Mouse (Mus musculus) heart, embryonic 13.5 days (tissue): ENCODE measurements at regions not wholly inside any gene's neighbourhood (a gene's known extent, or its start where the extent isn't known, plus 50 kb on each side); places are given as distances from the start of the nearest gene placed in this dataset.

Source experiments
- ATAC-seq: fragments of 200-750 bp; cut with Nextera tagmentation; 2 replicates; pipeline ENCODE4 v1.8.0; 2017; ENCODE audit warnings: moderate TSS enrichment; ENCODE audit not compliant: insufficient number of reproducible peaks, low FRiP score, low TSS enrichment; ENCODE audit errors: extremely low read depth
- H3K27ac ChIP-seq: fragments of 300-500 bp; sonication (generic); replicated peaks from 2 replicates; pipeline ENCODE4 v1.5.1; 2015; ENCODE audit warnings: moderate library complexity, mild to moderate bottlenecking, inconsistent platforms
- H3K27me3 ChIP-seq: fragments of 300-500 bp; sonication (generic); replicated peaks from 2 replicates; pipeline ENCODE4 v1.6.1; 2015; ENCODE audit warnings: mild to moderate bottlenecking, inconsistent platforms
- H3K36me3 ChIP-seq: fragments of 300-500 bp; sonication (generic); 2 replicates; pipeline ENCODE4 v1.6.1; 2015; ENCODE audit warnings: mild to moderate bottlenecking, inconsistent platforms
- H3K4me1 ChIP-seq: fragments of 300-500 bp; sonication (generic); 2 replicates; pipeline ENCODE4 v1.6.1; 2015; ENCODE audit warnings: inconsistent platforms
- H3K4me2 ChIP-seq: fragments of 300-500 bp; sonication (generic); 2 replicates; pipeline ENCODE4 v1.6.1; 2015; ENCODE audit warnings: inconsistent platforms, mild to moderate bottlenecking, moderate library complexity
- H3K4me3 ChIP-seq: fragments of 300-500 bp; sonication (generic); 2 replicates; pipeline ENCODE4 v1.5.1; 2015; ENCODE audit warnings: moderate library complexity, mild to moderate bottlenecking, inconsistent platforms
- H3K9ac ChIP-seq: fragments of 300-500 bp; sonication (generic); 2 replicates; pipeline ENCODE4 v1.6.1; 2015; ENCODE audit warnings: inconsistent platforms, mild to moderate bottlenecking, moderate library complexity
- H3K9me3 ChIP-seq: fragments of 300-500 bp; sonication (generic); 2 replicates; pipeline ENCODE4 v1.6.1; 2016; ENCODE audit warnings: inconsistent platforms
- WGBS: fragments of 180-500 bp; shearing (Covaris S2); methylation state at CpG from one replicate; pipeline ENCODE4 v1.1.7; 2015; ENCODE audit warnings: mixed read lengths; 5-methylcytosine and 5-hydroxymethylcytosine counted together

- WGBS, result 11% methylated on average over 6 of the region's 6 CpGs
These were observed 57.2 kb downstream of the Lao1 start for GRCm38 (mm10) chr4:119018573-119018972.

GRCm38 (mm10) chr4:119019013-119019781, 57.8 kb downstream of the Lao1 start:
- Histone ChIP-seq H3K4me1 (peaks cover 62% of the 10 kb centered on the region), H3K4me3 (no peak overlapping the region; the same call in 1 of the 2 replicates), H3K27me3 (no peaks in the 10 kb centered on the region), H3K9me3 (no peaks in the 10 kb centered on the region), H3K27ac (peak overlapping the region; percentile 97), H3K36me3 (no peaks in the 10 kb centered on the region), H3K9ac (peak overlapping the region; percentile 44), H3K4me2 (peak overlapping the region; percentile 45)
- peak; percentile 72 for ATAC-seq
- 21% methylated on average over 12 of the region's 12 CpGs for WGBS

More at GRCm38 (mm10) chr4:119018573-119018972, 57.2 kb downstream of the Lao1 start:
- H3K36me3 ChIP-seq, result no peaks in the 10 kb centered on the region
- H3K9me3 ChIP-seq, result no peaks in the 10 kb centered on the region
- peaks cover 62% of the 10 kb centered on the region for H3K4me1 ChIP-seq
- peak overlapping the region; percentile 44; the same call in 1 of the 2 replicates for H3K9ac ChIP-seq
- no peak overlapping the region for H3K4me3 ChIP-seq
- no peaks in the 10 kb centered on the region for H3K27me3 ChIP-seq
- H3K4me2 ChIP-seq, result peak overlapping the region; percentile 45
- peak; percentile 29 for ATAC-seq
- H3K27ac ChIP-seq, result peak overlapping the region; percentile 97

DNA sequence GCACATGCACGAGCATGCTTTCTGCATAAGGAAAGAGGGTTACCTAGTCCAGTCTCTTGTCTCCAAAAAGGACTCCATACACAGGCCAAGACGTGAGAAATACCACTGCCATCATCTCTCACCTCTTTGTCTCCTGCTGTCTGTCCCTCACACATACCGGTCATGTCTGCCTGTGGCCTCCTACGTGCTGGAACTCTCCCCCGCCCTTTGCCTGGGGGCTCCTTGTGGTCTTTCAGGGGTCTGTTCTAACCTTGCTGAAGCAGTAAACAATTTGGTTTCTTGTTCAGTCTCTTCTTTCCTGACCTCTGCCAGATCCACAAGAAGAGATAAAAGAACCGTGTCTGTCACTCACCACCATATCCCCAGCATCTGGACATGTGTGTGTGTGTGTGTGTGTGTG, 61.0 kb downstream of the Lao1 start:
- Histone ChIP-seq H3K9me3 (no peaks in the 10 kb centered on the region), H3K27ac (peak overlapping the region; percentile 97), H3K36me3 (no peaks in the 10 kb centered on the region), H3K4me2 (peak overlapping the region; percentile 24; the same call in 1 of the 2 replicates), H3K9ac (peak overlapping the region; percentile 64), H3K4me1 (peaks cover 57% of the 10 kb centered on the region), H3K27me3 (no peaks in the 10 kb centered on the region), H3K4me3 (no peak overlapping the region; the same call in 1 of the 2 replicates)
- 20% methylated on average over 6 of the region's 6 CpGs for WGBS
- ATAC-seq, result no peak

DNA sequence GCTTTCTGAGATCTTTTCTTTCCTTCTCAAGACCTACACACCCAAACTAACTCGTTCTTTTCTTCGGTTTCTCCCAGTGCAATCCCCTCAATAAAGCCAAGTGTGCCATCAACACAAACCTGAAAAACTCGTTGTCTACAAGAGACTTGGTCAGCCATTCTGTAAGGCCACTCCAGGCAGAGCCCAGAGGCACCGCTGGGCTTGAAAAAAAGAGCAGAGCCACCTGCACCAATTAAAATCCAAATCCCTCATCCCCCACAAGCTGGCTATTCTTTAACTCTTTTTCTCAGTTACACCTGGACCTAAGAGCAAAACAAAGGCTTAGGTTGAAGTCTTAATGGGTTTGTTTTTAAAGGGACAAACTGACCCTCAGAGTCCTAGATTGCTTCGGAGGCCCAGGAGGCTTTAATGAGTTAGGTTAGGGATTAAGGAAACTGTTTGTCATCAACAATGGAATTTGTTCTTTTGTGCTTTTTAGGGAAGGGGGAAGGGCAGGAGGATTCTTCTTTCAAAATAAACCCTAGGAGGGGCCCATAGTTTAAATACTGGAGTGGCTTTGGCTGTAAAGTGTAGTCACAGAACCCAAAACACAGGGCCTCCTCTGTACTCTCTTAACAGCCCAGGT, 65.0 kb downstream of the Lao1 start:
- H3K4me2 ChIP-seq, result no peak overlapping the region
- H3K4me3 ChIP-seq, result no peak overlapping the region
- 44% methylated on average over 5 of the region's 5 CpGs for WGBS
- no peak overlapping the region for H3K27ac ChIP-seq
- H3K4me1 ChIP-seq, result peaks cover 58% of the 10 kb centered on the region
- ATAC-seq, result no peak
- no peak overlapping the region; the same call in 1 of the 2 replicates for H3K9ac ChIP-seq
- H3K27me3 ChIP-seq, result no peaks in the 10 kb centered on the region
- no peaks in the 10 kb centered on the region for H3K9me3 ChIP-seq
- H3K36me3 ChIP-seq, result no peaks in the 10 kb centered on the region

DNA sequence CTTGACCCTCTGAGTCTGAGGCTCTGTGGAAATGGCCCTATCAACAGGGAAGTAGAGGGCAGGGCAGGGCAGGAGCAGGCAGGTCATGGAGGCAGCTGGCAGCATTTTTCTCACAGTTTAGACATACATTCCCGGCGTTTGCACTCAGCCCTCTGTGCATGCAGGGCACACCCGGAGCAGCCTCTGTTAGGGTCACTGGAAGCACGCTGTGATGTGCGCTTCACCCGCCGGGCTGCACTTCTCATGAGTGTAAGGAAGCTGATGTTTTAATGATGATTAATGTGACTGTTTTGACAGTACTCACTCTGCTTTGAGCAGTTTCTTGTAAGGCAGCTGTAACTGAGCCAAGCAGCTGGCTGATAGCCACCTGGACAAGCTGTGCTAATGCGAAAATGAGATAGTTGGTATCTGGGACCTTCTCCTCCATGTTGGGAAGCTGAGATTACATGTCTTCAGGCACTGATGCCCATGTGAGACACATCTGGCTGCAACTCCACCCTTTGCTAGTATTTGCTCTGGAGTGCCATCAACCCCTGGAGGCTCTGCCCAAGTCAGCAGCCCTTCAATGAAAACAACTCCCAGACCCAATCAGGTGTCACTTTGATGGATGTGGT, 66.9 kb downstream of the Lao1 start:
- H3K9me3 ChIP-seq, result no peaks in the 10 kb centered on the region
- peak overlapping the region; percentile 15; the same call in 1 of the 2 replicates for H3K4me2 ChIP-seq
- H3K27me3 ChIP-seq, result no peaks in the 10 kb centered on the region
- H3K4me3 ChIP-seq, result no peak overlapping the region
- 32% methylated on average over 8 of the region's 8 CpGs for WGBS
- no peaks in the 10 kb centered on the region for H3K36me3 ChIP-seq
- peak overlapping the region; percentile 51 for H3K27ac ChIP-seq
- H3K4me1 ChIP-seq, result peaks cover 46% of the 10 kb centered on the region
- peak overlapping the region; percentile 50 for H3K9ac ChIP-seq
- ATAC-seq, result peak; percentile 46; the same call in 1 of the 2 replicates

GRCm38 (mm10) chr4:119029091-119029490, 67.7 kb downstream of the Lao1 start:
- H3K9ac ChIP-seq, result 0 out of 2 replicates have a peak overlapping the region, but pooled peaks have one; percentile 14
- no peak for ATAC-seq
- peak overlapping the region; percentile 15; the same call in 1 of the 2 replicates for H3K4me2 ChIP-seq
- H3K27me3 ChIP-seq, result no peaks in the 10 kb centered on the region
- H3K36me3 ChIP-seq, result no peaks in the 10 kb centered on the region
- no peaks in the 10 kb centered on the region for H3K9me3 ChIP-seq
- peaks cover 46% of the 10 kb centered on the region for H3K4me1 ChIP-seq
- no peak overlapping the region for H3K4me3 ChIP-seq
- WGBS, result 51% methylated on average over 7 of the region's 7 CpGs
- peak overlapping the region; percentile 53 for H3K27ac ChIP-seq

DNA sequence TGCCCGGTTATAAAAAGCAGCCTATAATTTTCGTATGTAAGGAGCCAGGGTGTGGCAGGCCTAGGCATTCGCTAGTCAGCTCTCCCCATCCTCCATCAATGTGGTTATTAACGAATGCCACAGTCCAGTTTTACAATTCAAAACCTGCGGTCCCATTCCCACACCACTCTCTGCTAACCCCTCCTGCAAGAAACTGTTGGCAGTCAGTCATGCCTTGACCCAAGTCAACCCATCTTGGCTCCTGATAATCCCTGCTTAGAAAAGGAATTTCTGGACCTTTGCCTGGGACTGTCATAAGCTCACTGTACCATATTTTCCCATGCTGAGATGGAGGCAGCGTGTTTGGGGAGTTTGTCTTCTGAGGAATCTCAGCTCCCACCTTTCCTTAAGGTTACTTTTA, 68.4 kb downstream of the Lao1 start:
- WGBS, result 63% methylated on average over 6 of the region's 6 CpGs
- Histone ChIP-seq H3K4me3 (no peak overlapping the region), H3K27me3 (no peaks in the 10 kb centered on the region), H3K27ac (peak overlapping the region; percentile 53; the same call in 1 of the 2 replicates), H3K9ac (0 out of 2 replicates have a peak overlapping the region, but pooled peaks have one; percentile 14), H3K4me2 (no peak overlapping the region), H3K9me3 (no peaks in the 10 kb centered on the region), H3K4me1 (peaks cover 46% of the 10 kb centered on the region), H3K36me3 (no peaks in the 10 kb centered on the region)
- no peak for ATAC-seq

DNA sequence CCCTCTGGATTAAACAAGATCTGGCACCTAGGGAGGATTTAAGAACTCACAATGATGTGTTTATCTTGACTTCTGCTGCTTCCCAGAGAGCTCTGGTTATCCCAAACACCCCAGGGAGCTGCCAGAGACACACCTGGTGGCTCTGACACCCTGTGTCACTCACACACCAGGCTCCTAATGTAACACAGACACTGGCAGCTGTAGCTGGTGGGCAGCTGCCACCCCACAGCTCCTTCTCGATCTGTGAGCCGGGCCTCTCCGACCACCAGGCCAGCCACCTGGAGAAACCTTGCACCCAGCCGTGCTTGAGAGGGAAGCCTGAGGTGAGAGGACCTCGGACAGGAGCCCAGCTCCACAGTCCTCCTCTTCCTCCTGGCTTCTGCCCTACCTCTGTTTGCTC, 69.5 kb downstream of the Lao1 start:
- H3K4me2 ChIP-seq, result no peak overlapping the region
- H3K9ac ChIP-seq, result peak overlapping the region; percentile 52; the same call in 1 of the 2 replicates
- peaks cover 46% of the 10 kb centered on the region for H3K4me1 ChIP-seq
- no peaks in the 10 kb centered on the region for H3K9me3 ChIP-seq
- H3K36me3 ChIP-seq, result no peaks in the 10 kb centered on the region
- H3K27me3 ChIP-seq, result no peaks in the 10 kb centered on the region
- no peak overlapping the region for H3K4me3 ChIP-seq
- 46% methylated on average over 5 of the region's 5 CpGs for WGBS
- no peak for ATAC-seq
- H3K27ac ChIP-seq, result no peak overlapping the region; the same call in 1 of the 2 replicates

GRCm38 (mm10) chr4:119033006-119033405, 71.6 kb downstream of the Lao1 start:
- H3K4me3 ChIP-seq, result no peak overlapping the region
- no peaks in the 10 kb centered on the region for H3K9me3 ChIP-seq
- no peaks in the 10 kb centered on the region for H3K27me3 ChIP-seq
- H3K27ac ChIP-seq, result no peak overlapping the region
- H3K36me3 ChIP-seq, result no peaks in the 10 kb centered on the region
- H3K9ac ChIP-seq, result no peak overlapping the region
- no peak overlapping the region for H3K4me2 ChIP-seq
- no peak for ATAC-seq
- H3K4me1 ChIP-seq, result peaks cover 51% of the 10 kb centered on the region
- WGBS, result 69% methylated on average over 4 of the region's 4 CpGs

DNA sequence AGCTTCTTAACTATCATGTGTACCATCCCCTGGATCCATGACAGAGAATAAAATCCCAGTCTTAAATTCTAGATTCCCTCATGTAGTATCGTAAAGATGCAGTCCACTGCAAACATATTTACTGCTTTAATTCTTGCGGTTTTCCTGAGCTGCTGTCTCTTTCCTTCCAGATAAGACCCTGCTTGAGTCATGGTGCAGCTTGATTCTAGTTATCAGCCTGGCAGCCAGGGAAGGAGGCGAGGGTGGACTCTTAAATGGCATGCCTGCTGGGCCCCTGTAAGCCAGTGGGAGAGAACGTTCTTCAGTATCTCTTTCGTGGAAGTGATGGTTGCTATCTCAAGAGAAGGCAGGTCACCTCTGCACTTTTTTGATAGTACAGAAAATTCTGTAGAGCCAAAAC, 71.9 kb upstream of the Slc2a1 start:
- no peak overlapping the region for H3K9ac ChIP-seq
- H3K27ac ChIP-seq, result 0 out of 2 replicates have a peak overlapping the region, but pooled peaks have one; percentile 2
- H3K4me2 ChIP-seq, result no peak overlapping the region
- H3K9me3 ChIP-seq, result no peaks in the 10 kb centered on the region
- no peak for ATAC-seq
- peaks cover 20% of the 10 kb centered on the region for H3K4me1 ChIP-seq
- H3K36me3 ChIP-seq, result no peaks in the 10 kb centered on the region
- WGBS, result 41% methylated on average over 5 of the region's 5 CpGs
- H3K27me3 ChIP-seq, result no peaks in the 10 kb centered on the region
- H3K4me3 ChIP-seq, result no peak overlapping the region

- no peaks in the 10 kb centered on the region for H3K27me3 ChIP-seq
- peaks cover 33% of the 10 kb centered on the region for H3K4me1 ChIP-seq
- H3K4me2 ChIP-seq, result no peak overlapping the region; the same call in 1 of the 2 replicates
- no peak overlapping the region for H3K4me3 ChIP-seq
- no peaks in the 10 kb centered on the region for H3K36me3 ChIP-seq
- 87% methylated on average over 6 of the region's 6 CpGs for WGBS
- ATAC-seq, result no peak
- H3K9ac ChIP-seq, result no peak overlapping the region
- H3K27ac ChIP-seq, result no peak overlapping the region
- no peaks in the 10 kb centered on the region for H3K9me3 ChIP-seq
These were observed 68.5 kb upstream of the Slc2a1 start for GRCm38 (mm10) chr4:119040041-119040440.
